Mouse (Mus musculus): Measurements from ENCODE around the gene Serpina9. TPM values are rescaled to one million over a fixed set of nuclear protein-coding genes. Genes with fewer than 3 reads are reported as not detected.

The Serpina9 gene
- total RNA-seq (2023) = under 1 TPM in 1 of 2 experiments, not detected in 1; 0.89 TPM

GRCm38 (mm10) chr12:104013620-104014019 is at the start of gene Serpina9:
Serpina9 (minus strand) TSS chr12:104013755.

GRCm38 (mm10) chr12:104044343-104044742 is 30.8 kb upstream of the Serpina9 start, which contains the start of gene Serpina12:
Serpina12 (minus strand) TSS chr12:104044443.

DNA sequence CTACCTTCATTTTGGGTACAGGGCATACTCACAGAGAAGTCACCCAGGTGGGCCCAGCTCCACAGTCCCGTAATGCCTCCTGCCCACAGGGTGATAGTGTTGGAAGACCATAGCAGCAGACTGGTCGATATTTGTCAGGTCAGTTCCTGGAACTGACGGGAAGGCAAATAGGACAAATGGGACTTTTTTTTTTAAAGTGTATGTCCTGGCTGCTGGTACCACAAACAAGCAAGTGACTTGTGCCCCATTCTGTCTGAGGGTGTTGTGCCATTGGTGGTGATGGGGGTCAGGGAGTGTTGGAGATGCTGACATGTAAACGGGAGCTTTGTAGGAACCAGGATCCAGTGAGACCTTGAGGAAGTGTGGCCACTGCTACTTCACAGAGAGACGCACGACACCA is 23.7 kb downstream of the Serpina9 start, which contains the start of gene Serpina11:
Gene Serpina11 (minus strand): TSS at position 101 of the 400 bp plus-strand sequence.

DNA sequence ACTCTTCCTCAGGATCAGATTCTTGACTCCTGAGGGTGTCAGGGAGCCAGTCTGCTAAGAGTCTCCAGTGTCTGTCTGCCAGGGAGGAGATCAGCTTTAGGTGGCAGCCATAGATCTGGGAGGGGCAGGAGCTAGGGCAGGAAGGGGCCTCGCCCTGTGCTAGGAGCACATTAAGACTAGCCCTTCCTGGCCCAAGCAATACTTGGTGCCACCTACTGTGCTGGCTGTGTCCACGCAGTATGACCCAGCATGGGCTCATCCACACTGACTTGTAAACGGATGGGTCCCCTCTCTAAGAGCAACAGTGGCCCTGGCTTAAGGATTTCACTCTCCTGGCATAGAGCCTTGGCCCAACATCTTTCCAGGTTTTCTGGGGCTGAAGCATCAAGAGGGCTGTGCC is 54.8 kb downstream of the Serpina9 start, which contains the start of gene Serpina1e:
Gene Serpina1e (minus strand): TSS at position 178 of the 400 bp plus-strand sequence.

Other genes starting within 250 kb of the Serpina9 start
- gene Serpina1d, start 240.2 kb downstream of the Serpina9 start, total RNA-seq (2023) = not detected
- not detected for gene Serpina1b, start 183.4 kb downstream of the Serpina9 start, total RNA-seq (2023)
- not detected for gene Serpina1a, start 150.2 kb downstream of the Serpina9 start, total RNA-seq (2023)
- gene Serpina1c, start 108.9 kb downstream of the Serpina9 start, total RNA-seq (2023) = not detected
- not detected for gene Serpina1e, start 54.8 kb downstream of the Serpina9 start, total RNA-seq (2023)
- gene Serpina11, start 23.8 kb downstream of the Serpina9 start, total RNA-seq (2023) = not detected
- not detected for gene Serpina12, start 30.7 kb upstream of the Serpina9 start, total RNA-seq (2023)
- gene Serpina5, start 87.4 kb upstream of the Serpina9 start, total RNA-seq (2023) = not detected
- not detected for gene Serpina3a, start 99.0 kb upstream of the Serpina9 start, total RNA-seq (2023)
- gene Serpina3b, start 114.2 kb upstream of the Serpina9 start, total RNA-seq (2023) = not detected
- gene Serpina3c, start 140.1 kb upstream of the Serpina9 start, total RNA-seq (2023) = not detected
- 1 to 10 TPM; 2.7 to 7.2 TPM for gene Serpina3f, start 200.8 kb upstream of the Serpina9 start, total RNA-seq (2023)
- 10 to 100 TPM; 29.4 to 49.8 TPM for gene Serpina3g, start 222.5 kb upstream of the Serpina9 start, total RNA-seq (2023)
- gene Serpina3i, start 249.4 kb upstream of the Serpina9 start, total RNA-seq (2023) = 1 to 10 TPM in 1 of 2 experiments, not detected in 1; 1.0 TPM

All from T-cell, adult 66 days (primary cell).